Mouse (Mus musculus) kidney, embryonic 16.5 days (tissue): ENCODE data around the gene Mzf1. TPM values are rescaled to one million over a fixed set of nuclear protein-coding genes. Genes with fewer than 3 reads are reported as not detected.

Experiments
- ATAC-seq: fragments of 200-750 bp; cut with Nextera tagmentation; 2 replicates; pipeline ENCODE4 v1.8.0; 2017; ENCODE audit warnings: moderate TSS enrichment; ENCODE audit not compliant: low FRiP score, low TSS enrichment
- H3K27ac ChIP-seq: fragments of 300-500 bp; sonication (generic); 2 replicates; pipeline ENCODE4 v1.5.1; 2014; ENCODE audit warnings: low read length
- H3K27me3 ChIP-seq: fragments of 300-500 bp; sonication (generic); 2 replicates; pipeline ENCODE4 v1.6.1; 2014; ENCODE audit warnings: low read length, control low read depth, mixed read lengths; ENCODE audit not compliant: insufficient read depth
- H3K36me3 ChIP-seq: fragments of 300-500 bp; sonication (generic); 2 replicates; pipeline ENCODE4 v1.6.1; 2014; ENCODE audit warnings: low read length, control low read depth, mixed read lengths; ENCODE audit not compliant: insufficient read depth
- H3K4me1 ChIP-seq: fragments of 300-500 bp; sonication (generic); 2 replicates; pipeline ENCODE4 v1.6.1; 2014; ENCODE audit warnings: low read length, control low read depth, mixed read lengths; ENCODE audit not compliant: insufficient read depth
- H3K4me2 ChIP-seq: fragments of 300-500 bp; sonication (generic); replicated peaks from 2 replicates; pipeline ENCODE4 v1.6.1; 2014; ENCODE audit warnings: low read depth, low read length
- H3K4me3 ChIP-seq: fragments of 300-500 bp; sonication (generic); 2 replicates; pipeline ENCODE4 v1.5.1; 2014; ENCODE audit warnings: mild to moderate bottlenecking, low read length
- H3K9ac ChIP-seq: fragments of 300-500 bp; sonication (generic); replicated peaks from 2 replicates; pipeline ENCODE4 v1.6.1; 2014; ENCODE audit warnings: low read length
- H3K9me3 ChIP-seq: fragments of 300-500 bp; sonication (generic); 2 replicates; pipeline ENCODE4 v1.6.1; 2016; ENCODE audit warnings: low read length, control low read depth
- WGBS: fragments of 180-500 bp; shearing (Covaris S2); extraction: QIAGEN DNeasy Blood & Tissue Kit; methylation state at CpG from one replicate; pipeline ENCODE4 v1.1.7; 2014; 5-methylcytosine and 5-hydroxymethylcytosine counted together
- polyA plus RNA-seq: library from polyadenylated mRNA; unstranded; fragments of >200 nt; fragmentation: Nextera tagmentation; extraction: Ambion mirVana; gene quantifications from 2 replicates; pipeline ENCODE4 v1.2.1, GENCODE M21; 2015

Gene Mzf1
- polyA plus RNA-seq, 1 experiment from 2014 or later = 3.8 TPM

GRCm38 (mm10) chr7:13024805-13025204 lies 29.8 kb downstream of the Mzf1 start:
- peaks cover 44% of the 10 kb centered on the region for H3K36me3 ChIP-seq
- peak; percentile 62 for ATAC-seq
- peak overlapping the region; percentile 98 for H3K9ac ChIP-seq
- H3K4me3 ChIP-seq = peak overlapping the region; percentile 95
- 0% methylated on average over 37 of the region's 44 CpGs for whole genome bisulfite sequencing
- H3K4me1 ChIP-seq = peaks cover 15% of the 10 kb centered on the region
- H3K4me2 ChIP-seq = peak overlapping the region; percentile 98
- no peaks in the 10 kb centered on the region for H3K9me3 ChIP-seq
- H3K27me3 ChIP-seq = no peaks in the 10 kb centered on the region
- peak overlapping the region; percentile 100 for H3K27ac ChIP-seq

GRCm38 (mm10) chr7:13023928-13024731 lies 30.4 kb downstream of the Mzf1 start:
- Histone ChIP-seq H3K27me3 (no peaks in the 10 kb centered on the region), H3K27ac (peak overlapping the region; percentile 100), H3K4me3 (peak overlapping the region; percentile 95), H3K9me3 (no peaks in the 10 kb centered on the region), H3K4me2 (peak overlapping the region; percentile 98), H3K9ac (peak overlapping the region; percentile 98), H3K36me3 (peaks cover 37% of the 10 kb centered on the region), H3K4me1 (peaks cover 15% of the 10 kb centered on the region)
- peak; percentile 87 for ATAC-seq
- WGBS = under 1% methylated on average over 56 of the region's 95 CpGs

- peak; percentile 79 for ATAC-seq
- H3K4me2 ChIP-seq = peak overlapping the region; percentile 98
- peak overlapping the region; percentile 98 for H3K9ac ChIP-seq
- H3K27me3 ChIP-seq = no peaks in the 10 kb centered on the region
- peaks cover 25% of the 10 kb centered on the region for H3K36me3 ChIP-seq
- peak overlapping the region; percentile 100 for H3K27ac ChIP-seq
- WGBS = 3% methylated on average over 31 of the region's 31 CpGs
- peaks cover 15% of the 10 kb centered on the region for H3K4me1 ChIP-seq
- no peaks in the 10 kb centered on the region for H3K9me3 ChIP-seq
- peak overlapping the region; percentile 95 for H3K4me3 ChIP-seq
Observed at GRCm38 (mm10) chr7:13022773-13023535, 31.6 kb downstream of the Mzf1 start.

GRCm38 (mm10) chr7:13015217-13015616 lies 39.3 kb downstream of the Mzf1 start:
- Histone ChIP-seq H3K27ac (no peak overlapping the region), H3K4me1 (peaks cover 5% of the 10 kb centered on the region; the same call in 1 of the 2 replicates), H3K9ac (no peak overlapping the region), H3K36me3 (no peaks in the 10 kb centered on the region), H3K4me3 (no peak overlapping the region), H3K27me3 (no peaks in the 10 kb centered on the region), H3K4me2 (no peak overlapping the region), H3K9me3 (no peaks in the 10 kb centered on the region)
- ATAC-seq = no peak
- 90% methylated on average over 1 of the region's 1 CpGs for WGBS

GRCm38 (mm10) chr7:13014275-13014839 lies 40.2 kb downstream of the Mzf1 start:
- Histone ChIP-seq H3K27me3 (no peaks in the 10 kb centered on the region), H3K36me3 (no peaks in the 10 kb centered on the region), H3K27ac (no peak overlapping the region), H3K4me3 (no peak overlapping the region), H3K9me3 (no peaks in the 10 kb centered on the region), H3K4me2 (no peak overlapping the region), H3K4me1 (peaks cover 6% of the 10 kb centered on the region; the same call in 1 of the 2 replicates), H3K9ac (no peak overlapping the region)
- ATAC-seq = no peak
- 40% methylated on average over 6 of the region's 6 CpGs for WGBS

GRCm38 (mm10) chr7:13013671-13014070 lies 40.9 kb downstream of the Mzf1 start:
- 60% methylated on average over 4 of the region's 4 CpGs for WGBS
- Histone ChIP-seq H3K4me3 (no peak overlapping the region), H3K27ac (no peak overlapping the region), H3K4me2 (no peak overlapping the region), H3K4me1 (peaks cover 10% of the 10 kb centered on the region), H3K9ac (no peak overlapping the region), H3K9me3 (no peaks in the 10 kb centered on the region), H3K36me3 (no peaks in the 10 kb centered on the region), H3K27me3 (no peaks in the 10 kb centered on the region)
- no peak for ATAC-seq

- ATAC-seq = no peak
Observed at GRCm38 (mm10) chr7:13010005-13010908, 44.3 kb downstream of the Mzf1 start, which contains the start of gene Zbtb45. TSS of gene Zbtb45 (minus strand) at chr7:13010034.

GRCm38 (mm10) chr7:13009143-13010004 lies 45.2 kb downstream of the Mzf1 start:
- Histone ChIP-seq H3K4me2 (peak overlapping the region; percentile 66), H3K36me3 (peaks cover 28% of the 10 kb centered on the region), H3K9ac (peak overlapping the region; percentile 94), H3K27ac (peak overlapping the region; percentile 99), H3K27me3 (no peaks in the 10 kb centered on the region), H3K4me1 (peaks cover 31% of the 10 kb centered on the region), H3K4me3 (peak overlapping the region; percentile 77), H3K9me3 (no peaks in the 10 kb centered on the region)
- 0% methylated on average over 42 of the region's 42 CpGs for WGBS
- ATAC-seq = peak; percentile 93

More at GRCm38 (mm10) chr7:13010005-13010908, 44.3 kb downstream of the Mzf1 start, which contains the start of gene Zbtb45:
- Histone ChIP-seq H3K9me3 (no peaks in the 10 kb centered on the region), H3K36me3 (peaks cover 23% of the 10 kb centered on the region), H3K27me3 (no peaks in the 10 kb centered on the region), H3K4me2 (peak within 1 kb of the TSS; percentile 66), H3K9ac (peak within 1 kb of the TSS; percentile 94), H3K27ac (peak within 1 kb of the TSS; percentile 99), H3K4me3 (peak within 1 kb of the TSS; percentile 77), H3K4me1 (peaks cover 31% of the 10 kb centered on the region)
- WGBS = 12% methylated on average over 26 of the region's 26 CpGs
